Mouse (Mus musculus) E14TG2a.4 (cell line): ENCODE data around the gene Rhof.

Source experiments
- CTCF ChIP-seq: conservative IDR thresholded peaks from 2 replicates; pipeline ENCODE4 v1.5.1; 2014; ENCODE audit warnings: low read length
- NANOG ChIP-seq: IDR thresholded peaks from 2 replicates; pipeline ENCODE4 v1.6.1; 2014; ENCODE audit warnings: borderline replicate concordance, low read length, mixed read lengths
- POU5F1 ChIP-seq: IDR thresholded peaks from 2 replicates; pipeline ENCODE4 v1.6.1; 2014; ENCODE audit warnings: low read length, borderline replicate concordance

DNA sequence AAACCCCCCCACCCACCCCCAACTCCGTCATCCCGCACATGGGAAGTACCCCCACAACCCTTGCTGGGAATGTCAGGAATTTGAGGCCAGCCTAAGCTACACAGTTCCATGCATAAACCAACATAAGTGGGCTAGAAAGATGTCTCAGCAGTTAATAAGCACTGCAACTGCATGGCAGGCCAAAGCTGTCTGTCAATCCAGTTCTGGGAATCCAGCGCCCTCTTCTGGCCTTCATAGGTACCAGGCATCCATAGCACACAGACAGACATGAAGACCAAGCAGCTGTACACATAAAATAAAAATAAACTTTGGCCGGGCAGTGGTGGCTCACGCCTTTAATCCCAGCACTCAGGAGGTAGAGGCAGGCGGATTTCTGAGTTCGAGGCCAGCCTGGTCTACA lies 22.9 kb upstream of the Rhof start:
- TF ChIP-seq CTCF (peak; percentile 80), NANOG (no peak), POU5F1 (no peak)
